Mouse (Mus musculus): Measurements from ENCODE around the gene 1600002K03Rik. TPM values are rescaled to one million over a fixed set of nuclear protein-coding genes. Genes with fewer than 3 reads are reported as not detected.

The 1600002K03Rik gene
- polyA plus RNA-seq, 1 experiment from 2014 or later = 10.3 TPM

DNA sequence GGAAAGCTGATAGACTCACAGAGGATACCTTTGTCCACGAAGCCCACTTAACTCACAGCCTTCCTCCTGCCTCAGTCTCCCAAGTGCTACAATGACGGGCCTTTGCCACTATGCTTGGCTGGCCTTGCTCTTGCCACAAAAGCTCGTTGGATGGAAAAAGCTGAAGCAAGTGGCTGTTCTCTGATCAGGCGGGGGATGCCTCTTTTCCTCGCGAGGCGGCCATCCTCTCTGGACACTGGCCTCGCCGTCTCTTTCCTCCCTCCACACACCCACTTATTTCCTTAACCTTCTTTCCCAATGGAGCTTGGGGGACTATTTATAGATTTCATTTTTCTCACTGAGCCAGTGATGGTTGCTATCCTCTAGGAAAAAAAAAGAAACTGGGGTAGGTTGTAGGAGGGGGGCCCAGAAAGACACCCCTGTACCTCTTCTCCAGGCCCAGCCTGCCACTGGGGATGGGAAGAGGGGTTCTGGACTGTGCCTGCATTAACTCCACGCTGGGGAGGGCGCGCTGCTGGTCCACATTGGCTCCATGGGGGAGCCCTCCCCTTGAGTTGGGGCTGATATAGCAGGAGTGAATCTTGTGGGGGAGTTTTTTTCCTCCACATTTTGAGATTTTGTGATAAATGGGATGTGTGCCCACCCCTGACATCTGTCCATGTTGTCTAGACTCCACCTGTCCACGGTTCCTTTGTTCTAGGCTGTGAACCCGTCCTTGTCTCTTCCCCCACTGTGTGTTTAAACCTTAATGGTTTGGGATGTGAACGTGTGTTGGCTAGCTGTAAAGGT lies 15.4 kb upstream of the 1600002K03Rik start:
- peaks cover 53% of the 10 kb centered on the region for H3K36me3 ChIP-seq (ENCODE audit: control insufficient read depth, insufficient read depth, low read length)
- no peaks in the 10 kb centered on the region for H3K9me3 ChIP-seq (ENCODE audit: control insufficient read depth, low read length)
- no peaks in the 10 kb centered on the region for H3K27me3 ChIP-seq (ENCODE audit: control insufficient read depth, insufficient read depth, low read length)
- H3K9ac ChIP-seq (ENCODE audit: low read depth, low read length) = peak overlapping the region; percentile 8; the same call in 1 of the 2 replicates
- peak overlapping the region; percentile 21; the same call in 1 of the 2 replicates for H3K4me2 ChIP-seq (replicated peaks; ENCODE audit: low read depth, low read length)
- no peak for ATAC-seq (ENCODE audit: low FRiP score, low TSS enrichment)
- peak overlapping the region; percentile 99; the same call in 1 of the 2 replicates for H3K27ac ChIP-seq (ENCODE audit: low read depth, low read length)
- H3K4me1 ChIP-seq (ENCODE audit: control insufficient read depth, insufficient read depth, low read length) = peaks cover 91% of the 10 kb centered on the region
- WGBS = 55% methylated on average over 15 of the region's 15 CpGs
- H3K4me3 ChIP-seq (ENCODE audit: low read length) = no peak overlapping the region

DNA sequence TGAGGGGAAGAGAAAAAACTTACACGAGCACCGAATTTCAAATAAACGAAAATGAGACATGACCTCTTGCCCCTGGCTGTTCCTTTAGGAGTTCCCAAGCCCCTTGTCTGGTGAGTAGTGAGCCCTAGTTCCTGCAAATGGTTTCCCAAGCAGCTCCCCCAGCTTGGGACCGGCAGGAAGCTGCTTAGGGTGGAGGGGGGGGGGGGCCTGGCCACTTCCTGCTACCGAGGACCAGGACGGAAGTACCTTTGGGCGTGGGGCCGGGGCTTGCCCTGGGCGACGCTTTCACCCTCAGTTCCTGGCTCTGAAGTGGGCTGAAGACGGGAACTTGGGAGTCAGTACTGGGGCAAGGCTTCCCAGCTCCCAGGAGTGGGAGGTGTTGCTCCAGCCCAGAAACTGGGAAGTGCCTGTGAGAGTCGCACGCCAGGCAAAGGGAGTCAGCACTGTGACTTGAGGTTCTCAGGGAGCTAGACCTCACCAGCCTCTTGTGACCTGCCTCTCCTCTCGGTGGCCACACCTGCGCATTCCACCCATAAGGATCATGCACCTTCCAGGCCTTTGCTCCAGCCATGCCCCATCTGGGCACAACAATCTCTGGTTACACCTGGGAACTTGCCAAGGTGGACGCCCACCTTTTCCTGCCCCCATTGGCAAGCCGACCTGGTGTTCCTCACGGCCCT lies 14.3 kb upstream of the 1600002K03Rik start:
- WGBS = 4% methylated on average over 18 of the region's 18 CpGs
- Histone ChIP-seq H3K27ac (ENCODE audit: low read depth, low read length) (peak overlapping the region; percentile 99), H3K4me1 (ENCODE audit: control insufficient read depth, insufficient read depth, low read length) (peaks cover 88% of the 10 kb centered on the region), H3K36me3 (ENCODE audit: control insufficient read depth, insufficient read depth, low read length) (peaks cover 43% of the 10 kb centered on the region), H3K4me2 (replicated peaks; ENCODE audit: low read depth, low read length) (peak overlapping the region; percentile 56), H3K27me3 (ENCODE audit: control insufficient read depth, insufficient read depth, low read length) (no peaks in the 10 kb centered on the region), H3K9ac (ENCODE audit: low read depth, low read length) (peak overlapping the region; percentile 44), H3K4me3 (ENCODE audit: low read length) (no peak overlapping the region), H3K9me3 (ENCODE audit: control insufficient read depth, low read length) (no peaks in the 10 kb centered on the region)
- ATAC-seq (ENCODE audit: low FRiP score, low TSS enrichment) = 0 out of 2 replicates have a peak, but pooled peaks have one; percentile 2

DNA sequence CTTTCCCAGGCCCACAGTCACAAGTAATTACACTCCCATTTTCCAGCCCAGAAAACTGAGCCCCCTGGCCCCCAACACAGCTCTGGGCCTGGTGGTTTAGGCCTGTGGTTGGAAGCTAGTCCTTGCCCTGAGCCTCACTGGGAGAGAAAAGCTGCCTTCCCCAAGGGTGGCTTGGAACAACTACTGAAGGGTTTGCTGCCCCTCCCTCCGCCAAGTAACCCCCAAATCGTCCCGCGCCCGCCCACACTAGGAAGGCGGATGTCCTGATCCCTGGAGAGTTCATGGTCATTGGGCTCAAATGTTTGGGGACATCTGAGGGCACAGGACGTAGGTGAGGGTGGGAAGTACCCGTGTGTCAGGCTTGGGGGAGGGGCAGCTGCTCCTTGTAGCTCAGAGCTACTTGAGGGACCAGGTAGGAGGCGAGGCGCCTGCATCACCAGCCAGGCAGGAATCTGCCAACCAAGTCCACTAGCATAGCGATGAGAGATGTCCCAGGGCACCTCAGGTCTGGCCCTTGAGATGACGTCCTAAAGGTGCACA lies 13.7 kb upstream of the 1600002K03Rik start:
- Histone ChIP-seq H3K4me1 (ENCODE audit: control insufficient read depth, insufficient read depth, low read length) (peaks cover 87% of the 10 kb centered on the region), H3K27me3 (ENCODE audit: control insufficient read depth, insufficient read depth, low read length) (no peaks in the 10 kb centered on the region), H3K9me3 (ENCODE audit: control insufficient read depth, low read length) (no peaks in the 10 kb centered on the region), H3K27ac (ENCODE audit: low read depth, low read length) (peak overlapping the region; percentile 99), H3K4me2 (replicated peaks; ENCODE audit: low read depth, low read length) (peak overlapping the region; percentile 56), H3K36me3 (ENCODE audit: control insufficient read depth, insufficient read depth, low read length) (peaks cover 37% of the 10 kb centered on the region), H3K9ac (ENCODE audit: low read depth, low read length) (peak overlapping the region; percentile 44; the same call in 1 of the 2 replicates), H3K4me3 (ENCODE audit: low read length) (peak overlapping the region; percentile 29)
- ATAC-seq (ENCODE audit: low FRiP score, low TSS enrichment) = no peak; the same call in 1 of the 2 replicates
- 9% methylated on average over 12 of the region's 12 CpGs for whole genome bisulfite sequencing

DNA sequence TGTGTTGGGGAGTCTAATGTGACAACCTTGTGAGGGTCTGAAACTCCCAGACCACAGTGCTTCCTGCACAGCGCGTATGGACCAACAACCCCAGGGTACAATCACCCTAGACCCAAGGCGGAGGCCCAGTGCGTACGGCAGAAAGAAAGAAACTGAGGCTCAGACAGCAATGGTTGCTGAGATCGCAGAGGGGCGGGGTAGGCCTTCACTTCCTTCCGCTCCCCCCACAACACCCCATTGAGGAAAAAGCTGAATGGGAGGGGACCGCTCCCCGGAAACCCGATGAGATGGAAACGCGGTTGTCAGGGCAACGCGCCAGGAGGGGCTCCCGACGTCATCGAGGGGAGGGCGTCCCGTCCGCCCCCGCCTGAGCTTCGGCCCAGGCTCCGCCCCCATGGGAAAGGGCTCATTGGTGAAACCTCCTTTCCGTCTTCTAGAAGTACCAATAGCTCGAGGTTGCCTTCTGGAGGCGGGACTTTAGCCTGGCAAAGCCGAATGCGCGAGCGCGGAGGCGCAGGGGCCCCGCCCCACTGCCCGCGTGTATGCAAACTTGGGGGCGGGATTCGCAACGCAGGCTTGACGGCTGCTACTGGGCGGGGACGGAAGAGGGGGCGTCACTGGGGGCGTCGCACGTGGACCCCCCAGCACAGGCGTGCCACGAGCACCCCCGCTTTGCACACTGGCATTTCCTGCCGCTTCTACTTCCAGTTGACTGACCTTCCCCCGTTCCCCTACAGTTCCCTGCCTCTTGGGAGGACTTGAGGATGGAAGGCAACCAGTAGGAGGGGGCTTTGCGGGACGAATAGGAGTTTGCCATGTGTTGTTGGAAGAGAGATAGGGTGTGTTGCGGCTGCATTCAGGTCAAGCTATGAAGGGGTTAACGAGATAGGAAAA lies 12.9 kb upstream of the 1600002K03Rik start:
- Histone ChIP-seq H3K27ac (ENCODE audit: low read depth, low read length) (peak overlapping the region; percentile 99), H3K4me1 (ENCODE audit: control insufficient read depth, insufficient read depth, low read length) (peaks cover 88% of the 10 kb centered on the region), H3K4me2 (replicated peaks; ENCODE audit: low read depth, low read length) (peak overlapping the region; percentile 74), H3K27me3 (ENCODE audit: control insufficient read depth, insufficient read depth, low read length) (no peaks in the 10 kb centered on the region), H3K36me3 (ENCODE audit: control insufficient read depth, insufficient read depth, low read length) (peaks cover 30% of the 10 kb centered on the region), H3K9ac (ENCODE audit: low read depth, low read length) (peak overlapping the region; percentile 45; the same call in 1 of the 2 replicates), H3K9me3 (ENCODE audit: control insufficient read depth, low read length) (no peaks in the 10 kb centered on the region), H3K4me3 (ENCODE audit: low read length) (peak overlapping the region; percentile 37)
- under 1% methylated on average over 55 of the region's 55 CpGs for WGBS
- ATAC-seq (ENCODE audit: low FRiP score, low TSS enrichment) = peak; percentile 70

DNA sequence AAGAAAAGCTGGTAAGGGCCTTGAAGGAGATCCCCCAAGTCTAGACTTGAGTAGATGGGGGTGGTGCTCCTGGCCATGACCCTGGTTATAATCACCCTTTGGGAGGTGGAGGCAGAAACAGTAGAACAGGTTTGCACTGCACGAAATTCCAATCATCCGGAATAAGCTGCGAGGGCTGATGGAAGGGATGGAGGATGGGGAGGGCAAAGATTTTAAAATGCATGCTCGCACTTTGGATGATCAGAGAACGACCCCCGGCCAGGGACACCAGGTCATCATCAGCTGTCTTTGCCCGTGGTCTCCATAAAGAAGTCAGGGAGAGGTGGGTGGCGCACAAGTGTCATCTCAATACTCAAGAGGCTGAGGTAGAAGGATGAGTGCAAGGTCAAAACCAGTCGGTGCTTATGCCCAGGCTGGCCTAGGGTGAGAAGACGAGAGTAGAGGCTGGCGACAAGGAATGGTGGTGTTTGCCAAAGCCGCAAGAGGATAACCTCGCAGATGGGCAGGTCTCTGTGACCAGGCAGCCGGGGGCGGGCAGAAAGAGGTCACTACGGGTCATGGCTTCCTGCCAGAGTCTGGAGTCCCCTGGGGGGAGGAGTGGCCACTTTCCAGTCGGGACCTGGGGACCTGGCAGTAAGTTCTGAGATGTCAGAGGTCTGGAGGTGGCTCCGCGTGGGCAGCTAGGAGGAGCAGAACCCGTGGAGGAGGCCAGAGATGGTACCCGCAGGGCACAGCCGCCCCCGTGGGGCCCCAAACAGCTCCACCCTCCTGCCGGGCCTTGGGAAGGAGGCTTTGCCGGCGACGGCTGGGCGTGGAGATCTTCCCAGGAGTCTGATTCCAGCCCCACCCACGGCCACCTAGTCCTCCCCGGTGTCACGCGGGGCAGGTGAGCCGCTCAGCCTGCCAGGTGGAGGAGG lies 12.0 kb upstream of the 1600002K03Rik start:
- WGBS = under 1% methylated on average over 32 of the region's 33 CpGs
- H3K27ac ChIP-seq (ENCODE audit: low read depth, low read length) = peak overlapping the region; percentile 99
- H3K4me2 ChIP-seq (replicated peaks; ENCODE audit: low read depth, low read length) = peak overlapping the region; percentile 74
- peak overlapping the region; percentile 45 for H3K9ac ChIP-seq (ENCODE audit: low read depth, low read length)
- no peaks in the 10 kb centered on the region for H3K9me3 ChIP-seq (ENCODE audit: control insufficient read depth, low read length)
- peak overlapping the region; percentile 37 for H3K4me3 ChIP-seq (ENCODE audit: low read length)
- peak; percentile 7 for ATAC-seq (ENCODE audit: low FRiP score, low TSS enrichment)
- H3K36me3 ChIP-seq (ENCODE audit: control insufficient read depth, insufficient read depth, low read length) = peaks cover 20% of the 10 kb centered on the region
- peaks cover 84% of the 10 kb centered on the region for H3K4me1 ChIP-seq (ENCODE audit: control insufficient read depth, insufficient read depth, low read length)
- no peaks in the 10 kb centered on the region for H3K27me3 ChIP-seq (ENCODE audit: control insufficient read depth, insufficient read depth, low read length)

DNA sequence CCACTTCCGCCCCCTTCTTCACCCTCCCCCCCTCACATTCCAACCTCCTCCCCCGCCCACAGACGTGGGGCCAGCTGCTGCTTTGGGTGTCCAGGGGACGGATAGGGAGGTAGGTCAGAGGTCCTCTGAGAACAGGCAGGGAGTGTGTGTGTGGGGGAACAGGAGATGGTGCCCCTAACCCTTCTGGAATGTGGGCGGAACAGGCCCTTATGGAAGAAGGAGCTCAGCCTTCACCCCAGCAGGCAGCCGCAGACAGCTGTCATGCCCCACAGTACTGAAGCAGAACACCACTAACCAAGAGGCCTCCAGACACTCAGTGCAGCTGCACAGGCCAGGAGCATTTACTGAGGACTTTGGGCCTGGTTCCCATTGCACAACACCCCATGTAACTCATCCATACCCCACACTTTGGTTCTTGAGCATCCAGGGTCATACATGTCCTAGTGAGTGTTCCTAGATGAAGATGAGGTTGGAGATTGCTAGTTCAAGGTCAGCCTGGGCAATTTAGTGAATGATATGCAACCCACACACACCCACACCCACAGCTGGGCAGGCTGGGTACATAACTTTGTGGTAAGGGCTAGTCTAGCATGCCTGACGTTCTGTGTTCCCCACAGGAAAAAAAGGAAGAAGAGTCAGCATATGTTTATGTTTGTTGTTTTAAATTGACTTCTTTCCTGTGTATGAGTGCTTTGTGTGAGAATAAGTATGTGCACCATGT lies 11.1 kb upstream of the 1600002K03Rik start:
- Histone ChIP-seq H3K9me3 (ENCODE audit: control insufficient read depth, low read length) (no peaks in the 10 kb centered on the region), H3K27me3 (ENCODE audit: control insufficient read depth, insufficient read depth, low read length) (no peaks in the 10 kb centered on the region), H3K36me3 (ENCODE audit: control insufficient read depth, insufficient read depth, low read length) (peaks cover 11% of the 10 kb centered on the region), H3K4me3 (ENCODE audit: low read length) (peak overlapping the region; percentile 37), H3K4me2 (replicated peaks; ENCODE audit: low read depth, low read length) (peak overlapping the region; percentile 74), H3K4me1 (ENCODE audit: control insufficient read depth, insufficient read depth, low read length) (peaks cover 83% of the 10 kb centered on the region), H3K27ac (ENCODE audit: low read depth, low read length) (peak overlapping the region; percentile 99), H3K9ac (ENCODE audit: low read depth, low read length) (peak overlapping the region; percentile 45; the same call in 1 of the 2 replicates)
- peak; percentile 37 for ATAC-seq (ENCODE audit: low FRiP score, low TSS enrichment)
- 5% methylated on average over 6 of the region's 7 CpGs for WGBS

DNA sequence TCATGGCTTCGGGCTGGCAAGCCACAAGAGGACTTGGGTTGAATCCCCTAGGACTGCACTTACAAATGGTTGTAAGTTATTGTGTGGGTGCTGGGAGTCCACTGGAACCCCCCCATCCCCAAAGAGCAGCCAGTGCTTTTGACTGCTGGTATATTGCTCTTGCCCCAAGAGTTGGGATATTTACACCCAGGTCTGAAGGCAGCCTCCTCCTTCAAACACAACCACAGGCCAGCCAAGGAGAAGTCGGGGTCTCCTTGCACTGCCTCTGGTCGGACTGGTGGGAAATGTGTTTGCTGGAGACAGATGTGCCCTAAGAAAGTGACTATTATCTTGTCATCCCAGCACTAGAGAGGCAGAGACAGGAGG lies 10.5 kb upstream of the 1600002K03Rik start:
- ATAC-seq (ENCODE audit: low FRiP score, low TSS enrichment) = no peak
- no peak overlapping the region for H3K4me3 ChIP-seq (ENCODE audit: low read length)
- H3K9ac ChIP-seq (ENCODE audit: low read depth, low read length) = no peak overlapping the region
- H3K27me3 ChIP-seq (ENCODE audit: control insufficient read depth, insufficient read depth, low read length) = no peaks in the 10 kb centered on the region
- H3K36me3 ChIP-seq (ENCODE audit: control insufficient read depth, insufficient read depth, low read length) = peaks cover 5% of the 10 kb centered on the region
- WGBS = 76% methylated on average over 3 of the region's 3 CpGs
- H3K9me3 ChIP-seq (ENCODE audit: control insufficient read depth, low read length) = no peaks in the 10 kb centered on the region
- peak overlapping the region; percentile 99 for H3K27ac ChIP-seq (ENCODE audit: low read depth, low read length)
- peak overlapping the region; percentile 74; the same call in 1 of the 2 replicates for H3K4me2 ChIP-seq (replicated peaks; ENCODE audit: low read depth, low read length)
- peaks cover 81% of the 10 kb centered on the region for H3K4me1 ChIP-seq (ENCODE audit: control insufficient read depth, insufficient read depth, low read length)

All from kidney, embryonic 14.5 days (tissue).